Mouse (Mus musculus): ENCODE data around the gene Pou2f2. TPM values are rescaled to one million over a fixed set of nuclear protein-coding genes. Genes with fewer than 3 reads are reported as not detected.
A peak's percentile ranks its signal among the peaks of the same experiment; 100 is the strongest.

Pou2f2 gene
- polyA plus RNA-seq, 1 experiment, result 2.6 TPM

- Histone ChIP-seq H3K27me3 (replicated peaks; ENCODE audit: control insufficient read depth, insufficient read depth, low read length) (no peaks in the 10 kb centered on the region; the same call in 1 of the 2 replicates), H3K36me3 (ENCODE audit: control insufficient read depth, insufficient read depth, low read length) (no peaks in the 10 kb centered on the region), H3K4me3 (ENCODE audit: insufficient read depth, low read depth, low read length) (no peak overlapping the region), H3K27ac (ENCODE audit: insufficient read depth, low read depth, low read length) (no peak overlapping the region), H3K4me1 (ENCODE audit: control insufficient read depth, insufficient read depth, low read length) (no peaks in the 10 kb centered on the region)
- no peak for TF ChIP-seq POLR2A (IDR thresholded peaks at IDR 0.05; ENCODE audit: low read depth, low read length)
- no peak for TF ChIP-seq CTCF (conservative IDR thresholded peaks at IDR 0.05; ENCODE audit: insufficient read depth, insufficient read length, low read depth, low read length)
- WGBS, result 24% methylated on average over 17 of the region's 17 CpGs
- no peak for DNase-seq
Measured at GRCm38 (mm10) chr7:25155469-25156157, 23.9 kb downstream of the Pou2f2 start.

DNA sequence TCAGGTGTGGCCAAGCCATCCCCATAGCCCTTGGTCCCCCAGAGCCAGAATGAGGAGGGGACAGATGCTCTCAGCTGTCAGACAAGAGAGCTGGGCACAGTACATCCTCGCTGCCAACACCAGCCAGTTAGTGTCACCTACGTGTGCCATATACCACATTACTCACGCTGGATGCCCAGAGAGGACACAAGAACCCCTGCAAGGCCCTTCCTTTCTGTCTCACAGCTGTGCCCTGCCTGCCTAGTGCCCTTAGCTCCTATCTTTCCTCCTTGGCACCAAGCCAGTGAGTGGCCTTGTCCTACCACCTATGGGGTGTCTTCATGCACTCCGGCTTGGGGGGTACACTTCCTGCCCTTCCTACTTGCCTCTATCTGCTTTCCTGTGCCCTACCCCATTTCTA is 24.9 kb downstream of the Pou2f2 start:
- no peak overlapping the region for H3K27ac ChIP-seq (ENCODE audit: insufficient read depth, low read depth, low read length)
- DNase-seq, result no peak
- no peaks in the 10 kb centered on the region for H3K36me3 ChIP-seq (ENCODE audit: control insufficient read depth, insufficient read depth, low read length)
- TF ChIP-seq CTCF (conservative IDR thresholded peaks at IDR 0.05; ENCODE audit: insufficient read depth, insufficient read length, low read depth, low read length) (no peak), POLR2A (IDR thresholded peaks at IDR 0.05; ENCODE audit: low read depth, low read length) (no peak)
- H3K27me3 ChIP-seq (replicated peaks; ENCODE audit: control insufficient read depth, insufficient read depth, low read length), result no peaks in the 10 kb centered on the region; the same call in 1 of the 2 replicates
- WGBS, result 75% methylated on average over 4 of the region's 4 CpGs
- no peaks in the 10 kb centered on the region for H3K4me1 ChIP-seq (ENCODE audit: control insufficient read depth, insufficient read depth, low read length)
- no peak overlapping the region for H3K4me3 ChIP-seq (ENCODE audit: insufficient read depth, low read depth, low read length)

DNA sequence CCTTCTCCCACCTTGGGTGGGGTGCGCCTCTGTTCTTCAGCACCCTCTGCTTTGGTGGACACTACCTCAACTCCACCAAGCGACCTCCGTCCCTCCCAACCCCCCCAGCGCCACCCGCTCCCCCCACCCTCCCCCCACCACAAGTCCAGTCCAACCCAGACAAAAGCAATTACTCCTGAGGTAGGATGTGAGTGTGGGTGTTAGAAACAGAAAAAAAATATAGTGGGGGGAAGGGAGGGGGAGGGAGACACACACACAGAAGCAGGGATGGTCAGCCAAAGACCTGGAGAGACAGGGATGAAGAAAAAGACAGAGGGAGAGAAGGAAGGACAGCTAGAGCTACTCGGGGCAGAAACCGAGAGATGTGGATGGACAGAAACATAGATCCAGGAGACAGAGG is 25.7 kb downstream of the Pou2f2 start:
- H3K36me3 ChIP-seq (ENCODE audit: control insufficient read depth, insufficient read depth, low read length), result no peaks in the 10 kb centered on the region
- no peak overlapping the region for H3K4me3 ChIP-seq (ENCODE audit: insufficient read depth, low read depth, low read length)
- H3K27me3 ChIP-seq (replicated peaks; ENCODE audit: control insufficient read depth, insufficient read depth, low read length), result no peaks in the 10 kb centered on the region; the same call in 1 of the 2 replicates
- TF ChIP-seq CTCF (conservative IDR thresholded peaks at IDR 0.05; ENCODE audit: insufficient read depth, insufficient read length, low read depth, low read length) (no peak), POLR2A (IDR thresholded peaks at IDR 0.05; ENCODE audit: low read depth, low read length) (no peak)
- no peak overlapping the region for H3K27ac ChIP-seq (ENCODE audit: insufficient read depth, low read depth, low read length)
- no peak for DNase-seq
- no peaks in the 10 kb centered on the region for H3K4me1 ChIP-seq (ENCODE audit: control insufficient read depth, insufficient read depth, low read length)
- 26% methylated on average over 7 of the region's 7 CpGs for WGBS

DNA sequence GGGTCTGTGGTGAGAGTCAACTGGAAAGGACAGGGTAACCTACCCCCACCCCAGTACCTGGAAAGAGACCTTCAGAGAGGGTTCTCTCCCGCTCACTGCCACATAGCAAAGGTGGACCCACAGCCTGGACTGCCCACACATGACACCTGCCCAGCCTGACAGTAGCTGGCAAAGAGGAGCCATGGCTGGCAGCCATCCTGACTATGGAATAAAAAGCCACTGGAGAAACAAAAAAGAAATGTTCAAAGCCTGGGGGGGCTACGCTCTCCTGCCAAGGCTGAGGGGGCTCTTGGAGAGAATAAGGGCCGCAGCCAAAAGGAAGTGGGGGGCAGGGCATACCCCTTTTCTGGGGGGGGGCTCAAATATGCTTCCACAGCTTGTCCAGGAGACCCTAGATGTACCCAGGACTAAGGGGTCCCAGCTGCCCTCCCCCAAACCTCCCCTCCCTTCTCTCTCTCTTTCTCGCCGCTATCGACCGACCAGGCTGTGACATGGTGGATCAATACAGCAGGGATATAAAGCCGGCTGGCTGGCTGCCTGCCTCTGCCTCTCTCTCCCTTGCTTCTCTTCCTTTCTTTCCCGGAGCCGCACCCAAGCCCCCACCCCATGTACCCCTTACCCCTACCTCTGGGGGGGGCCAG is 27.5 kb downstream of the Pou2f2 start:
- WGBS, result 44% methylated on average over 10 of the region's 10 CpGs
- DNase-seq, result no peak
- Histone ChIP-seq H3K4me1 (ENCODE audit: control insufficient read depth, insufficient read depth, low read length) (no peaks in the 10 kb centered on the region), H3K4me3 (ENCODE audit: insufficient read depth, low read depth, low read length) (no peak overlapping the region), H3K27me3 (replicated peaks; ENCODE audit: control insufficient read depth, insufficient read depth, low read length) (no peaks in the 10 kb centered on the region; the same call in 1 of the 2 replicates), H3K27ac (ENCODE audit: insufficient read depth, low read depth, low read length) (no peak overlapping the region), H3K36me3 (ENCODE audit: control insufficient read depth, insufficient read depth, low read length) (no peaks in the 10 kb centered on the region)
- TF ChIP-seq POLR2A (IDR thresholded peaks at IDR 0.05; ENCODE audit: low read depth, low read length) (no peak), CTCF (conservative IDR thresholded peaks at IDR 0.05; ENCODE audit: insufficient read depth, insufficient read length, low read depth, low read length) (no peak)

DNA sequence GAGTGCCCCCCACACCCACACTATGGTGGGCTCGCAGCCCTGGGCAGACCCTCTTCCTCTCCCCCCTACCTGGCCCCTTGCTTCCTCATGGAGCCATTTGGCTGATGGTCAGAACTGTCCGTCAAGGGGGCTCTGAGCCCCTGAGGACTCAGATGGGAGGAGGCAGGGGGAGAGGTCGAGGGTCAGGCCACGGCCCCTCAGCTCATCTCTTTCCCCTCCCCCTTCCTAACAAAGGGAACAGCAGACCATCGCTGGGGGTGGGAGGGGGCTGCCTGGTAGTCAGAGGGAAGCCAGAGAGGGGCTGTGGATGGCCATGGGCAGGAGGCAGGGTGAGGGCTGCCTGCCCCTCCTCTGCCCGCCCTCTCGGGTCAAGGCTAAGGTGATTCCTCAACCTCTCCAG is 28.5 kb downstream of the Pou2f2 start:
- H3K27me3 ChIP-seq (replicated peaks; ENCODE audit: control insufficient read depth, insufficient read depth, low read length), result no peaks in the 10 kb centered on the region; the same call in 1 of the 2 replicates
- TF ChIP-seq CTCF (conservative IDR thresholded peaks at IDR 0.05; ENCODE audit: insufficient read depth, insufficient read length, low read depth, low read length) (no peak), POLR2A (IDR thresholded peaks at IDR 0.05; ENCODE audit: low read depth, low read length) (no peak)
- no peak overlapping the region for H3K4me3 ChIP-seq (ENCODE audit: insufficient read depth, low read depth, low read length)
- DNase-seq, result no peak
- 5% methylated on average over 7 of the region's 7 CpGs for WGBS
- H3K4me1 ChIP-seq (ENCODE audit: control insufficient read depth, insufficient read depth, low read length), result no peaks in the 10 kb centered on the region
- H3K27ac ChIP-seq (ENCODE audit: insufficient read depth, low read depth, low read length), result no peak overlapping the region
- no peaks in the 10 kb centered on the region for H3K36me3 ChIP-seq (ENCODE audit: control insufficient read depth, insufficient read depth, low read length)

GRCm38 (mm10) chr7:25150151-25150663 is 29.3 kb downstream of the Pou2f2 start:
- TF ChIP-seq POLR2A (IDR thresholded peaks at IDR 0.05; ENCODE audit: low read depth, low read length) (no peak), CTCF (conservative IDR thresholded peaks at IDR 0.05; ENCODE audit: insufficient read depth, insufficient read length, low read depth, low read length) (no peak)
- H3K4me1 ChIP-seq (ENCODE audit: control insufficient read depth, insufficient read depth, low read length), result no peaks in the 10 kb centered on the region
- no peak overlapping the region for H3K27ac ChIP-seq (ENCODE audit: insufficient read depth, low read depth, low read length)
- no peaks in the 10 kb centered on the region for H3K36me3 ChIP-seq (ENCODE audit: control insufficient read depth, insufficient read depth, low read length)
- DNase-seq, result no peak
- no peaks in the 10 kb centered on the region; the same call in 1 of the 2 replicates for H3K27me3 ChIP-seq (replicated peaks; ENCODE audit: control insufficient read depth, insufficient read depth, low read length)
- 1% methylated on average over 16 of the region's 18 CpGs for WGBS
- H3K4me3 ChIP-seq (ENCODE audit: insufficient read depth, low read depth, low read length), result no peak overlapping the region

DNA sequence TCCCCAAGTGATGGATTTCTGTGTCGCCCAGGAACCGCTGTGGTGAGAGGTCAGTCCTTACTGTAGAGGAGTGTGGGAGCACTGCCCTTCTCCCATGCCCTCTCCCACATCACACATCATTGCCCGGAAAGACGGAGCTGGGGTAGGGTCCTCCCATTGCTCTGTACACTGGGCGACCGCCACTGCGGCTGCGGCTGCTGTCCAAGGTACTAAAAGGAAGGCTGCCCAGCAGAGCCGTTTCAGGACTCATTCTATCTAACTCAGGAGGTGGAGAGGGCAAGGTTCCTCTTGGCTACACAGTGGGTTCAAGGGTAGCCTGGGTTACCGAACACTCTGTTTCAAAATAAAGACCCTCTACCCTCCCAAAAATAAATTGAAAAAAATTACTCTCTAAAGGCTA is 33.6 kb downstream of the Pou2f2 start:
- Histone ChIP-seq H3K27me3 (replicated peaks; ENCODE audit: control insufficient read depth, insufficient read depth, low read length) (no peaks in the 10 kb centered on the region; the same call in 1 of the 2 replicates), H3K27ac (ENCODE audit: insufficient read depth, low read depth, low read length) (no peak overlapping the region), H3K4me3 (ENCODE audit: insufficient read depth, low read depth, low read length) (no peak overlapping the region), H3K36me3 (ENCODE audit: control insufficient read depth, insufficient read depth, low read length) (no peaks in the 10 kb centered on the region), H3K4me1 (ENCODE audit: control insufficient read depth, insufficient read depth, low read length) (no peaks in the 10 kb centered on the region)
- peak; percentile 6 for DNase-seq
- TF ChIP-seq CTCF (conservative IDR thresholded peaks at IDR 0.05; ENCODE audit: insufficient read depth, insufficient read length, low read depth, low read length), result no peak
- no peak for TF ChIP-seq POLR2A (IDR thresholded peaks at IDR 0.05; ENCODE audit: low read depth, low read length)
- 8% methylated on average over 10 of the region's 10 CpGs for WGBS
